ENCODE assay signal across 11 mouse cellular contexts in genomic region chr14:60709192-60709591, GRCm38 (mm10). TPM values are rescaled to one million over a fixed set of nuclear protein-coding genes. Genes with fewer than 3 reads are reported as not detected.
A peak's percentile ranks its signal among the peaks of the same experiment; 100 is the strongest.
DNase-seq lines count a peak whose midpoint lies in the region; ATAC-seq and TF ChIP-seq lines count a peak whose summit lies in the region.
"Had no signal": no experiment of that assay in that cellular context is flagged by ENCODE, and none has a peak within 500 bp of the region (broad histone marks: within the 10 kb centered on the region; RNA-seq: fewer than 3 reads in every experiment).

No protein-coding gene starts in this region.

- H3K9ac ChIP-seq in limb, embryonic 14.5 days (ENCODE audit: low read depth, low read length, severe bottlenecking), result no peak overlapping the region
- H3K9ac ChIP-seq: liver, embryonic 13.5 days had no signal

- H3K27ac ChIP-seq in bone marrow, adult 2 months (ENCODE audit: control insufficient read depth, insufficient read depth, low read depth, low read length, poor library complexity), result peak overlapping the region; percentile 53
- peak overlapping the region; percentile 33; the same call in 1 of the 2 replicates for H3K27ac ChIP-seq in limb, embryonic 14.5 days (replicated peaks; ENCODE audit: low read depth, low read length)
- H3K27ac ChIP-seq: heart, adult 2 months; liver, embryonic 13.5 days had no signal

- H3K4me1 ChIP-seq in bone marrow, adult 2 months (ENCODE audit: control insufficient read depth, insufficient read depth, low read length), result peaks cover 3% of the 10 kb centered on the region; the same call in 1 of the 2 replicates
- H3K4me1 ChIP-seq in limb, embryonic 14.5 days (ENCODE audit: control insufficient read depth, insufficient read depth, low read length), result peaks cover 28% of the 10 kb centered on the region

- H3K36me3 ChIP-seq in limb, embryonic 14.5 days (ENCODE audit: control insufficient read depth, insufficient read depth, low read length), result no peaks in the 10 kb centered on the region

- DNase-seq in lung, postnatal 25 days (ENCODE audit: low spot score), result peak; percentile 26
- no peak for DNase-seq in lung, postnatal 10 days
- no peak for DNase-seq in limb, embryonic 14.5 days (ENCODE audit: low spot score)
- peak; percentile 82 to 84 for DNase-seq in thymus, postnatal 10 days (ENCODE audit: low spot score in 2 of 2)
- no peak for DNase-seq in kidney, adult 8-10 months
- DNase-seq in urinary bladder, adult 2 months (ENCODE audit: low spot score), result no peak
- DNase-seq in cerebellum, adult 11 months, result no peak
- DNase-seq: liver, embryonic 13.5 days had no signal

- no peak for TF ChIP-seq CTCF in bone marrow, adult 2 months (IDR thresholded peaks at IDR 0.05; ENCODE audit: control insufficient read depth, insufficient read depth, low read length)

- no peak overlapping the region for H3K4me2 ChIP-seq in limb, embryonic 14.5 days (replicated peaks; ENCODE audit: low read depth, low read length, severe bottlenecking)
- H3K4me2 ChIP-seq: liver, embryonic 13.5 days had no signal

- H3K27me3 ChIP-seq in limb, embryonic 14.5 days (ENCODE audit: control insufficient read depth, insufficient read depth, low read length), result no peaks in the 10 kb centered on the region
- H3K27me3 ChIP-seq: liver, embryonic 13.5 days had no signal

- ATAC-seq in limb, embryonic 14.5 days (ENCODE audit: low FRiP score, low read depth), result no peak

- H3K4me3 ChIP-seq in bone marrow, adult 2 months (replicated peaks; ENCODE audit: control insufficient read depth, low read depth, low read length), result no peak overlapping the region
- H3K4me3 ChIP-seq in limb, embryonic 14.5 days (replicated peaks; ENCODE audit: low read length), result no peak overlapping the region
- H3K4me3 ChIP-seq: erythroblast, embryonic 14.5 days; heart, adult 2 months; liver, embryonic 13.5 days had no signal

- no peak for TF ChIP-seq POLR2A in bone marrow, adult 2 months (IDR thresholded peaks at IDR 0.05; ENCODE audit: borderline replicate concordance, control insufficient read depth, low read depth, low read length)
- no peak for TF ChIP-seq POLR2A in limb, embryonic 14.5 days (IDR thresholded peaks at IDR 0.05; ENCODE audit: borderline replicate concordance, extremely low read depth, insufficient read depth, insufficient read length)

- H3K9me3 ChIP-seq in limb, embryonic 14.5 days (ENCODE audit: control insufficient read depth, low read length), result no peaks in the 10 kb centered on the region
- H3K9me3 ChIP-seq: liver, embryonic 13.5 days had no signal

- 4% methylated on average over 11 of the region's 11 CpGs for WGBS in bone marrow, adult 2 months
- WGBS in limb, embryonic 14.5 days, result 35% methylated on average over 11 of the region's 11 CpGs

RNA-seq across cellular contexts. Expression of gene C1qtnf9, which starts 58.7 kb away (rescaled TPM):
- 0.68 TPM in 1 of 2 replicates, not detected in the other for polyA plus RNA-seq in bone marrow, adult 2 months (2011; ENCODE audit: insufficient read depth, insufficient read length, low replicate concordance, missing spikeins)
- 1.2 and 2.1 TPM in 2 replicates for polyA plus RNA-seq in limb, embryonic 14.5 days (2012; rRNA removed)
- polyA plus RNA-seq in limb, embryonic 14.5 days (2014; fragmentation: Nextera tagmentation; extraction: Ambion mirVana), result 0.44 and 0.78 TPM in 2 replicates
- 6.9 and 7.8 TPM in 2 replicates for polyA plus RNA-seq in urinary bladder, adult 2 months (2012; rRNA removed)

Comparison
In these comparisons a context has a peak if more than half of its experiments do, and no peak if none do; other contexts are left out.
1. DNase-seq: peak in lung, postnatal 25 days (single experiment) and thymus, postnatal 10 days (2 of 2); none in lung, postnatal 10 days (single experiment), limb, embryonic 14.5 days (single experiment), kidney, adult 8-10 months (0 of 2), urinary bladder, adult 2 months (single experiment) and cerebellum, adult 11 months (single experiment).